Mouse (Mus musculus) B cell, adult 62 days (primary cell): ENCODE data around the gene Sbk3. TPM values are rescaled to one million over a fixed set of nuclear protein-coding genes. Genes with fewer than 3 reads are reported as not detected.

Experiments used
- total RNA-seq: library from RNA; stranded (reverse); gene quantifications from 4 replicates; pipeline ENCODE4 v1.2.4, GENCODE M21; 2023

Sbk3 gene
- not detected in 4 replicates for total RNA-seq

DNA sequence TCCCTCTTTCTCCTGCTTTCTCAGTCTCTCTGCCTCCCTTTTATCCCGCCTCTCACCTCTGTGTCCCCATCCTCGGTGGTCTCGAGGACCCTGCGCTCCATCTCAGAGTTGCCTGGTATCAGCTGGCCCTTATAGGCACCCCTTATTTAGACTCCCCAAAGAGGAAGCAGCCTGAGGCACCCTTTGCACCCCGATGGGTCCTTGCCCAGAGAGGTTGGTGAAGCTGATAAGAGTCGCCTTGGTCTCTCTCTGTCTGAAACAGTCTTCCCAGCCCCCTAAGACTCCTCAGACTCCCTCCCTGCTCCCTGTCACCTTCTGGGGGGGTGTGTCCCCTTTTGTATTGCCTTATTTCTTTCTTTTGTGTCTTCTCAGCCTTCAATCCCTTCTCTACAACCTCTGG lies at the start of gene Sbk3:
Gene Sbk3, minus strand, starts transcription at position 101 of the 400 bp plus-strand sequence.

GRCm38 (mm10) chr7:5020000-5020681 lies 49.2 kb upstream of the Sbk3 start, which contains the start of the genes Zfp865 and Ccdc106:
Gene Zfp865 (plus strand): TSS chr7:5020376.
Gene Ccdc106 (plus strand): TSS chr7:5020553.

GRCm38 (mm10) chr7:5015118-5016001 lies 44.4 kb upstream of the Sbk3 start, which contains the start of gene Gm44973:
Gene Gm44973 (plus strand): TSS chr7:5015496.

DNA sequence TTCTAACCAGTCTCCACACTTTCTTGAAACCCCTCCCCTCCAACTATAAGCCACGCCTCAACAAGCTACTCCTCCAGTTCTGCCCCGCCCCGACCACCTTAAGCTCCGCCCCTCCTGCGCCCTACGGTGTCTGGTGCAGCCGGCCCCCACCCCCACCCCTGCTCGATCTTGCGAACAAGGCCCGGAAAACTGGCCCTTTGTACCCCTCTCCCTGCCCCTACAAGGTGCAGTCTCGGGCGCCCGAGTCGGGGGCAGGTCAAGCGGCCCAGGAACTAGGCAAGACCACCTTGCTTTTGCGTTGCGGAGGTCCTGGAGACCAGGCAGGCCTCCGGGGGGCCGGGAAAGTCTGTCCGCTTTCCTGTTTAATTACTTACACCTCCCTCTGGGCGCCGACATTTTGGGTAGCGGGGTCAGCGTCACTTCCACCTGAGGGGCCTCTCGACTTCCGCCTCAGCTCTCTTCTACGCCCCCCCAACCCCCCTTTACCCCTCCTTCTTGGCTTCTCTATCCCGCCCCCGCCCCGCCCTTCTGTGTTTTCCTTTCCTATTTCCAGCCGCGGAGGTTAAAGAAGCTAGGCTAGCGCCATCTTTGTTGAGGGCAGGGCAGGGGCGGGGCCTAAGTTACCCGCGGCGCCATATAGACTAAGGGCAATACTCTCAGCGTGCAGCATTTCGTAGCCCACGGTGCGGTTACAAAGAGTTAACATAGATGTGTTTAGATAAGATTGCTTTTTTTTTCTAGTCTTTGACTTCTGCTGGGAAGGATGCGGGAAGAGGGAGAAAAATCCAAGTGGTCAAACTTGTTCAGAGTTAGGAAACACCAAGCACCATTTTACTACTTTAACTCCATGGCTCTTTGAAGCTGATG lies 43.5 kb upstream of the Sbk3 start, which contains the start of the genes Zfp524 and Fiz1:
Gene Zfp524, plus strand, starts transcription at position 165 of the 867 bp plus-strand sequence.
Gene Fiz1, minus strand, starts transcription at position 447 of the 867 bp plus-strand sequence.

GRCm38 (mm10) chr7:4996003-4996895 lies 25.3 kb upstream of the Sbk3 start, which contains the start of gene Zfp579:
Gene Zfp579 (minus strand): TSS chr7:4996158.

DNA sequence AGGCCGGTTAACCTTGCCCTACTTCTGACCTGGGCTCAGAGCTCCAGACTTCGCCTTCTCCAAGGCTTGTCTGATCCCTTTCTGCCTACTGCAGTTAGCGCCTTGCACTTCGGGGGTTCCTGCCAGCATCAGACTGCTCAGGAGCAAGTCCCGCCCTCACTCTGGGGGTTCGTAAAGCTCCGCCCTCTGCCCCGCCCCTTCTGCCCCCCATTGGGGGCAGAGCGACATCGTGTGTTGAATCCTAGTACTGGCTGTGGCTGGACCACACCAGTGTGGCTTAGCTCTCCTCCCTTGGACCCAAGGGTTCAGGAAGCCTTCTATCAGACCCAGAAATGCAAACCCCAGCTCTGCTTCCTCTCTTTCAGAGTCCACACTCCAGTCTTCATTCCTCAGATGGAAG lies 6.7 kb downstream of the Sbk3 start, which contains the start of gene Sbk2:
Gene Sbk2, minus strand, starts transcription at position 135 of the 400 bp plus-strand sequence.

DNA sequence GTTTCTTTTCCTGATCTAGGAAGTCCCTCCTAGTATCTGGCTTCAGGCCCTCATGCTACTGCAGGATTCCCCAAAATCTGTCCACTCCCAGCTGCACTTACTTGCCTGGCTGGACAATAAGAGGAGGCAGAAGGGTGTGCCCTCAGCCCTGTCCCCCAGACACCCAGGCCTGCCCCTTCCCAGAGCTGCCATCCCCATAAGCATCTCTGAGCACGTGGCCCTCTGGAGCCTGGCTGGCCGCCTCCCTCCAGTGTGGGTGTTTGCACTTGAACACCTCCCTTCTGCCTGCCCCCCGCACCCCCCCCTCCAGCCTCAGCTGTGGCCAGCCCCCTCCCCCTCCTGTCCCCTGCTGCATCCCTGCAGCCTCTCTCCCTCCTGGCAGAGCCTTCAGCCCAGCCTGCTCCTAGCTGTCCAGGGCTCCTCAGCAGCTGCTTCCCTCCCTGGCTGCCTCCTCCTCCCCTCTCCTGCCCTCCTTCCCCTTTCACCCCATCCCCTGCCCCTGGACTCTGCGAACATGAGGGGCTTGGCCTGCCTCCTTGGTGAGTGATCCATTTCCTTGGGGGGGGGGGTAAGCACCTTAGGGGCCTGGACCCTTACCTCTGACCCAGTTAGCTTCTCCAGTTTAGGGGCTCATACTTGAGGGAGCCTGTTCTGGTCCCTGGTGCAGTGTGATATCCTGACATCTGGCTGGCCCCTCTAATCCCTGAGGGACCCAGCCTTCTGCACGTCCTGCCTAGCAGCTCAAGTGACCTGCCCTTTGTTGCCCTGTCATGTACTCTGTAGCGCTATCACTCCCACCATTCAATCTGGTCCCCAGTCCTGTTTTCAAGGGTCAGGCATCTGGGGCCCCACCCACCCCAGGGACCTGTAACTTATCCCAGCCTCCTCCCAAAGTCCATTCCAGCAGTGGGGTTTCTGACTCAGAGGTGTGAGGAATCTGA lies 45.3 kb downstream of the Sbk3 start, which contains the start of gene Ssc5d:
Gene Ssc5d, plus strand, starts transcription at position 345 of the 941 bp plus-strand sequence.

DNA sequence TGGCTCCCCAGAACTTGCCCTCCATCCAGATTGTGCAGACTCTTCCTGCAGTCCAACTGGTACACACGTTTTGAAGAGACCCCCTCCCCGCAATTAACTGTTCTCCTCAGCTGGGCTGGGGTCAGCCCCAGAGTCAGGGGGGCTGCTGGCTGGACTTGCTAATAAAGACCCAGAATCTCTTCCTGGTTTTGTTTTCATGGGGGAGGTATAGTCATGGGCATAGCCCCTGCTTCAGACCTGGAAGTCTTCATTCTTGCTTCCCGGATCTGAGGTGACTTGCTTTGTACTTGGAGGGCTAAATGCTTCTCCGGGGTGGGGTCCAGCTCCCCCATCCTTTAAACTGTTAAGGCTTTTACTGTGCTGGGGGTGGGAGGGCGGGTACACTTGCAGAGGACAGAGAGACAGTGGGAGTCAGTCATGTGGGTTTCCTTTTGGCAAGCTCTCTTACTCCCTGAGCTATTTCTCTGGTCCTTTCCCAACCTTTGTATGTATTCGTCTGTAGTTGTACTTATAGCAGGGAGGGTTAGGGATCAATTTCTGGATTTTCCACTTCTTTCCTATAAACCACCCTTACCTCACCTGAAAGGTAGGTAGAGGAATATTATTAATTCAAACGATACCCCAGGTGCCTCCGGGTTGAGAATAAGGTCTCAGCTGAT lies 49.0 kb downstream of the Sbk3 start, which contains the start of gene Nat14:
Gene Nat14, plus strand, starts transcription at position 205 of the 659 bp plus-strand sequence.

Other genes starting within 250 kb of the Sbk3 start
- gene Tmem150b, start 245.9 kb downstream of the Sbk3 start, total RNA-seq, result 1.5 to 4.0 TPM (median 3.0 TPM) in 4 replicates
- 87.1 to 92.8 TPM (median 91.8 TPM) in 4 replicates for gene Kmt5c, start 231.1 kb downstream of the Sbk3 start, total RNA-seq
- gene Cox6b2, start 218.1 kb downstream of the Sbk3 start, total RNA-seq, result 1.3 to 5.4 TPM (median 4.0 TPM) in 4 replicates
- gene Fam71e2, start 199.9 kb downstream of the Sbk3 start, total RNA-seq, result not detected in 4 replicates
- gene Il11, start 188.3 kb downstream of the Sbk3 start, total RNA-seq, result not detected in 4 replicates
- gene Tmem190, start 188.2 kb downstream of the Sbk3 start, total RNA-seq, result not detected in 4 replicates
- 1.8 to 2.7 TPM (median 2.4 TPM) in 4 replicates for gene Tmem238, start 181.5 kb downstream of the Sbk3 start, total RNA-seq
- gene Rpl28, start 178.3 kb downstream of the Sbk3 start, total RNA-seq, result 1,788 to 1,881 TPM (median 1,825 TPM) in 4 replicates
- 157 to 176 TPM (median 162 TPM) in 4 replicates for gene Ube2s, start 158.6 kb downstream of the Sbk3 start, total RNA-seq
- 0.49 to 2.8 TPM (median 1.1 TPM) in 4 replicates for gene Shisa7, start 126.5 kb downstream of the Sbk3 start, total RNA-seq
- 4.3 to 9.7 TPM (median 6.8 TPM) in 4 replicates for gene Isoc2b, start 100.9 kb downstream of the Sbk3 start, total RNA-seq
- gene Isoc2a, start 94.0 kb downstream of the Sbk3 start, total RNA-seq, result 9.9 to 14.2 TPM (median 11.8 TPM) in 4 replicates
- gene Gm36210, start 64.7 kb downstream of the Sbk3 start, total RNA-seq, result not detected in 4 replicates
- 36.3 to 42.6 TPM (median 37.9 TPM) in 4 replicates for gene Zfp628, start 56.0 kb downstream of the Sbk3 start, total RNA-seq
- 9.0 to 12.9 TPM (median 10.2 TPM) in 4 replicates for gene Nat14, start 49.1 kb downstream of the Sbk3 start, total RNA-seq
- gene Ssc5d, start 45.4 kb downstream of the Sbk3 start, total RNA-seq, result 0.21 to 0.63 TPM (median 0.42 TPM) in 4 replicates
- gene Sbk2, start 6.8 kb downstream of the Sbk3 start, total RNA-seq, result 0.51 to 1.9 TPM (median 0.61 TPM) in 3 of 4 replicates, not detected in the other
- 15.7 to 19.2 TPM (median 16.5 TPM) in 4 replicates for gene Zfp579, start 25.0 kb upstream of the Sbk3 start, total RNA-seq
- gene Zfp524, start 43.2 kb upstream of the Sbk3 start, total RNA-seq, result 7.0 to 8.3 TPM (median 7.6 TPM) in 4 replicates
- gene Fiz1, start 43.5 kb upstream of the Sbk3 start, total RNA-seq, result 58.3 to 66.2 TPM (median 62.1 TPM) in 4 replicates
- not detected in 4 replicates for gene Gm44973, start 44.3 kb upstream of the Sbk3 start, total RNA-seq
- 48.6 to 50.4 TPM (median 49.4 TPM) in 4 replicates for gene Zfp865, start 49.2 kb upstream of the Sbk3 start, total RNA-seq
- gene Ccdc106, start 49.4 kb upstream of the Sbk3 start, total RNA-seq, result not detected in 4 replicates
- not detected in 4 replicates for gene 4632433K11Rik, start 63.0 kb upstream of the Sbk3 start, total RNA-seq
- gene Zfp784, start 67.3 kb upstream of the Sbk3 start, total RNA-seq, result 7.6 to 8.5 TPM (median 8.3 TPM) in 4 replicates
- gene Zfp580, start 80.4 kb upstream of the Sbk3 start, total RNA-seq, result 2.5 to 3.6 TPM (median 3.3 TPM) in 4 replicates
- gene U2af2, start 91.0 kb upstream of the Sbk3 start, total RNA-seq, result 540 to 584 TPM (median 566 TPM) in 4 replicates
- 197 to 224 TPM (median 210 TPM) in 4 replicates for gene Epn1, start 109.1 kb upstream of the Sbk3 start, total RNA-seq
- not detected in 4 replicates for gene Rfpl4, start 145.8 kb upstream of the Sbk3 start, total RNA-seq
- 0.56 to 1.6 TPM (median 1.2 TPM) in 3 of 4 replicates, not detected in the other for gene Rasl2-9, start 154.8 kb upstream of the Sbk3 start, total RNA-seq
- not detected in 4 replicates for gene Vmn1r55, start 178.5 kb upstream of the Sbk3 start, total RNA-seq
- gene Vmn1r56, start 225.6 kb upstream of the Sbk3 start, total RNA-seq, result not detected in 4 replicates
- not detected in 4 replicates for gene Vmn1r57, start 247.3 kb upstream of the Sbk3 start, total RNA-seq